Mouse (Mus musculus): ENCODE measurements around the gene Tcte1. TPM values are rescaled to one million over a fixed set of nuclear protein-coding genes. Genes with fewer than 3 reads are reported as not detected.

Tcte1 gene
- total RNA-seq, 2 experiments from 2014 or later: not detected

- no peak for DNase-seq
- peak overlapping the region; percentile 54 for H3K4me3 ChIP-seq
- peak overlapping the region; percentile 95 for H3K27ac ChIP-seq
- no peak for TF ChIP-seq CTCF (IDR thresholded peaks at IDR 0.05)
- intact Hi-C loops (cut with DNase I): loop anchor here (1.0 to 10.0 kb wide), 2 partner anchors 41 to 569 kb away; partner anchors contain the start of gene Mad2l1bp
These were observed 62.7 kb downstream of the Tcte1 start for GRCm38 (mm10) chr17:45585725-45586448.

- DNase-seq: no peak
- peak; percentile 47 for TF ChIP-seq CTCF (IDR thresholded peaks at IDR 0.05)
- Histone ChIP-seq H3K27ac (peak overlapping the region; percentile 95), H3K4me3 (no peak overlapping the region)
- intact Hi-C loops (cut with DNase I): loop anchor here (10.0 kb wide), 1 partner anchor 568 kb away; the partner anchor contains the start of gene Mad2l1bp
These were observed 63.2 kb downstream of the Tcte1 start for GRCm38 (mm10) chr17:45586449-45586837.

GRCm38 (mm10) chr17:45588370-45588769 lies 65.1 kb downstream of the Tcte1 start:
- no peak for TF ChIP-seq CTCF (IDR thresholded peaks at IDR 0.05)
- DNase-seq: no peak
- Histone ChIP-seq H3K27ac (no peak overlapping the region), H3K4me3 (no peak overlapping the region)
- intact Hi-C loops (cut with DNase I): loop anchor here (10.0 kb wide), 1 partner anchor 566 kb away; the partner anchor contains the start of gene Mad2l1bp

- Histone ChIP-seq H3K27ac (no peak overlapping the region), H3K4me3 (no peak overlapping the region)
- DNase-seq: no peak
- intact Hi-C loops (cut with DNase I): loop anchor here (10.0 kb wide), 1 partner anchor 566 kb away; the partner anchor contains the start of gene Mad2l1bp
- TF ChIP-seq CTCF (IDR thresholded peaks at IDR 0.05): no peak
These were observed 66.0 kb downstream of the Tcte1 start for GRCm38 (mm10) chr17:45589236-45589635.

GRCm38 (mm10) chr17:45589844-45590243 lies 66.6 kb downstream of the Tcte1 start:
- Histone ChIP-seq H3K27ac (peak overlapping the region; percentile 94; the same call in 1 of the 2 replicates), H3K4me3 (no peak overlapping the region)
- TF ChIP-seq CTCF (IDR thresholded peaks at IDR 0.05): no peak
- DNase-seq: no peak
- intact Hi-C loops (cut with DNase I): loop anchor here (10.0 kb wide), 2 partner anchors 445 to 565 kb away; partner anchors contain the start of genes Mad2l1bp and Vegfa

- intact Hi-C loops (cut with DNase I): loop anchor here (10.0 kb wide), 1 partner anchor 444 kb away; the partner anchor contains the start of gene Vegfa
These were observed 67.2 kb downstream of the Tcte1 start for GRCm38 (mm10) chr17:45590410-45590809.

GRCm38 (mm10) chr17:45591701-45592605 lies 68.7 kb downstream of the Tcte1 start:
- intact Hi-C loops (cut with DNase I): loop anchor here (10.0 kb wide), 1 partner anchor 443 kb away; the partner anchor contains the start of gene Vegfa

More at GRCm38 (mm10) chr17:45590410-45590809, 67.2 kb downstream of the Tcte1 start:
- no peak for DNase-seq
- Histone ChIP-seq H3K27ac (peak overlapping the region; percentile 94), H3K4me3 (no peak overlapping the region)
- TF ChIP-seq CTCF (IDR thresholded peaks at IDR 0.05): no peak

More at GRCm38 (mm10) chr17:45591701-45592605, 68.7 kb downstream of the Tcte1 start:
- TF ChIP-seq CTCF (IDR thresholded peaks at IDR 0.05): no peak
- DNase-seq: peak; percentile 87
- Histone ChIP-seq H3K4me3 (peak overlapping the region; percentile 89), H3K27ac (peak overlapping the region; percentile 94)

Other genes with a start within 250 kb of the Tcte1 start
- 10 to 100 TPM; 39.5 to 41.3 TPM for gene Cdc5l, start 89.7 kb upstream of the Tcte1 start, total RNA-seq (2021)
- not detected for gene Spats1, start 48.0 kb upstream of the Tcte1 start, total RNA-seq (2021)
- 10 to 100 TPM; 13.4 to 15.8 TPM for gene Aars2, start 16.6 kb upstream of the Tcte1 start, total RNA-seq (2021)
- gene Tmem151b, start 26.2 kb downstream of the Tcte1 start, total RNA-seq (2021): not detected
- gene Nfkbie, start 32.3 kb downstream of the Tcte1 start, total RNA-seq (2021): under 1 TPM; 0.36 to 0.43 TPM
- 10 to 100 TPM; 16.0 to 17.3 TPM for gene Slc35b2, start 40.4 kb downstream of the Tcte1 start, total RNA-seq (2021)
- gene Hsp90ab1, start 49.8 kb downstream of the Tcte1 start, total RNA-seq (2021): 1,000 to 10,000 TPM; 1,106 to 1,162 TPM
- 10 to 100 TPM; 27.4 to 44.7 TPM for gene Slc29a1, start 76.2 kb downstream of the Tcte1 start, total RNA-seq (2021)
- under 1 TPM in 1 of 2 experiments, not detected in 1; 0.36 TPM for gene Mymx, start 78.7 kb downstream of the Tcte1 start, total RNA-seq (2021)
- gene Capn11, start 135.9 kb downstream of the Tcte1 start, total RNA-seq (2021): under 1 TPM; 0.59 to 0.98 TPM
- 100 to 1,000 TPM in 1 of 2 experiments, 10 to 100 TPM in 1; 99.5 to 139 TPM for gene Mrpl14, start 162.9 kb downstream of the Tcte1 start, total RNA-seq (2021)
- gene Tmem63b, start 163.5 kb downstream of the Tcte1 start, total RNA-seq (2021): 10 to 100 TPM; 66.5 to 81.6 TPM
- gene 1600014C23Rik, start 210.4 kb downstream of the Tcte1 start, total RNA-seq (2021): under 1 TPM in 1 of 2 experiments, not detected in 1; 0.50 TPM

All from gastrocnemius, adult 2 months (tissue).